Mouse (Mus musculus) bone marrow, adult 2 months (tissue): ENCODE results near the gene Mgam.

Source experiments
- CTCF ChIP-seq: fragments of 200-500 bp; IDR thresholded peaks from 2 replicates; pipeline ENCODE4 v1.5.1; 2011; ENCODE audit warnings: low read length, control low read depth; ENCODE audit not compliant: control insufficient read depth, insufficient read depth
- POLR2A ChIP-seq: fragments of 200-500 bp; IDR thresholded peaks from 2 replicates; pipeline ENCODE4 v1.6.1; 2011; ENCODE audit warnings: low read depth, mild to moderate bottlenecking, control low read depth, low read length, borderline replicate concordance; ENCODE audit not compliant: control insufficient read depth

DNA sequence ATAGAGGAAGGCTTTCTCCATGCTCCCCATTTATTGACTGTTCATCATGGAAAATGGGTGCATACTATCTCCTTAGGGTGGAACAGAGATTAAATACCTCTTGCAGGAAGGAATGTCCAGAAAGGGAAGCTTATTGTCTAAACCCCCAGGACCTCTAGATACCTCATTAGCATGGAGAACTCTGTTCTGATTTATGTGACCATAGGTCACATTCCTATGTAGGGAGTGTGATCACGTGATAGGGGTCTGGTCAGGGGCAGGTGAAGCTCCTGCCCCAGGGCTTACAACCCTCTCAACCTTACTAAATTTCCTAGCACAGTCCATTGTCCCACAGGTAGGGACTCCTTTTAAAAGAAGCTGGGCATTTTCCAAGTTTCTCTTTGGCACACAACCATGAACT, 2.5 kb upstream of the Mgam start:
- TF ChIP-seq CTCF (no peak), POLR2A (no peak)
